Mouse (Mus musculus): ENCODE measurements around the gene Olfr910. TPM values are rescaled to one million over a fixed set of nuclear protein-coding genes. Genes with fewer than 3 reads are reported as not detected.

The Olfr910 gene
- not detected in 2 replicates for polyA plus RNA-seq (2015; fragmentation: Nextera tagmentation; extraction: Ambion mirVana)

GRCm38 (mm10) chr9:38537549-38537948, at the start of gene Olfr910:
Olfr910 (plus strand) TSS chr9:38537849.
- Histone ChIP-seq H3K27ac (ENCODE audit: low read length) (no peak within 1 kb of the TSS), H3K4me1 (ENCODE audit: control insufficient read depth, low read depth, low read length) (no peaks in the 10 kb centered on the region), H3K4me2 (ENCODE audit: low read depth, low read length) (no peak within 1 kb of the TSS), H3K27me3 (ENCODE audit: control insufficient read depth, insufficient read depth, low read depth, low read length) (no peaks in the 10 kb centered on the region), H3K9me3 (replicated peaks; ENCODE audit: control insufficient read depth, low read length) (no peaks in the 10 kb centered on the region), H3K9ac (ENCODE audit: low read depth, low read length) (no peak within 1 kb of the TSS), H3K36me3 (ENCODE audit: control insufficient read depth, insufficient read depth) (no peaks in the 10 kb centered on the region), H3K4me3 (ENCODE audit: low read depth, low read length) (no peak within 1 kb of the TSS)
- ATAC-seq (ENCODE audit: low read depth): no peak
- WGBS (ENCODE audit: insufficient replicate concordance): 70% methylated on average over 2 of the region's 2 CpGs

GRCm38 (mm10) chr9:38495501-38495900, 42.1 kb upstream of the Olfr910 start, which contains the start of gene Olfr907:
Olfr907 (plus strand) TSS chr9:38495801.
- H3K27me3 ChIP-seq (ENCODE audit: control insufficient read depth, insufficient read depth, low read depth, low read length): no peaks in the 10 kb centered on the region
- no peaks in the 10 kb centered on the region for H3K9me3 ChIP-seq (replicated peaks; ENCODE audit: control insufficient read depth, low read length)
- no peak within 1 kb of the TSS for H3K9ac ChIP-seq (ENCODE audit: low read depth, low read length)
- H3K4me1 ChIP-seq (ENCODE audit: control insufficient read depth, low read depth, low read length): no peaks in the 10 kb centered on the region
- no peak within 1 kb of the TSS for H3K4me2 ChIP-seq (ENCODE audit: low read depth, low read length)
- 49% methylated on average over 2 of the region's 2 CpGs for WGBS (ENCODE audit: insufficient replicate concordance)
- no peaks in the 10 kb centered on the region for H3K36me3 ChIP-seq (ENCODE audit: control insufficient read depth, insufficient read depth)
- no peak within 1 kb of the TSS for H3K27ac ChIP-seq (ENCODE audit: low read length)
- no peak within 1 kb of the TSS for H3K4me3 ChIP-seq (ENCODE audit: low read depth, low read length)
- ATAC-seq (ENCODE audit: low read depth): no peak

- no peak overlapping the region for H3K4me3 ChIP-seq (ENCODE audit: low read depth, low read length)
- H3K9ac ChIP-seq (ENCODE audit: low read depth, low read length): no peak overlapping the region
- ATAC-seq (ENCODE audit: low read depth): no peak
- no peaks in the 10 kb centered on the region for H3K9me3 ChIP-seq (replicated peaks; ENCODE audit: control insufficient read depth, low read length)
- no peak overlapping the region for H3K4me2 ChIP-seq (ENCODE audit: low read depth, low read length)
- no peaks in the 10 kb centered on the region for H3K36me3 ChIP-seq (ENCODE audit: control insufficient read depth, insufficient read depth)
- 44% methylated on average over 2 of the region's 2 CpGs for WGBS (ENCODE audit: insufficient replicate concordance)
- H3K27me3 ChIP-seq (ENCODE audit: control insufficient read depth, insufficient read depth, low read depth, low read length): no peaks in the 10 kb centered on the region
- no peaks in the 10 kb centered on the region for H3K4me1 ChIP-seq (ENCODE audit: control insufficient read depth, low read depth, low read length)
- no peak overlapping the region for H3K27ac ChIP-seq (ENCODE audit: low read length)
Observed at GRCm38 (mm10) chr9:38512353-38512752, 25.3 kb upstream of the Olfr910 start.

DNA sequence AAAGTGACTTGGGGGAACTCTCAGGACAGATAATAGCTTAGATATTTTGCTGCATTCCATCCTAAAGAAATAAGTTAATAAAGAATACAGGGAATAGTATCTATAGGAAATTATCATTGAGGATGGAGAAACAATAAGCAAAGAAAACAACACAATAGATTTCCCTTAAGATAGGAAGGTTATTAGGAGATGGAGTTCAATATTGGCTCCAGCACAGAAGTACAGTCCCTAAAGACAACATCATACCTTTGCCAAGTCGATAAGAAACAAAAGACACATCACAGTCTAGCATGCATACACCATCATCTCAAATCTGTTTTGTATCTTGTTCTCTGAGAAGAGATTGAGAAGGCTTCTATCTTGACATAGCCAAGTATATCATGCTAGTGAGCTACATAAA, 16.4 kb upstream of the Olfr910 start, which contains the start of gene Olfr911-ps1:
Gene Olfr911-ps1, plus strand, starts transcription at position 301 of the 400 bp plus-strand sequence.
- no peak within 1 kb of the TSS for H3K9ac ChIP-seq (ENCODE audit: low read depth, low read length)
- H3K4me3 ChIP-seq (ENCODE audit: low read depth, low read length): no peak within 1 kb of the TSS
- no peak within 1 kb of the TSS for H3K4me2 ChIP-seq (ENCODE audit: low read depth, low read length)
- H3K4me1 ChIP-seq (ENCODE audit: control insufficient read depth, low read depth, low read length): no peaks in the 10 kb centered on the region
- H3K27ac ChIP-seq (ENCODE audit: low read length): no peak within 1 kb of the TSS
- H3K27me3 ChIP-seq (ENCODE audit: control insufficient read depth, insufficient read depth, low read depth, low read length): no peaks in the 10 kb centered on the region
- no peaks in the 10 kb centered on the region for H3K9me3 ChIP-seq (replicated peaks; ENCODE audit: control insufficient read depth, low read length)
- WGBS (ENCODE audit: insufficient replicate concordance): 20% methylated on average over 1 of the region's 1 CpGs
- ATAC-seq (ENCODE audit: low read depth): no peak
- no peaks in the 10 kb centered on the region for H3K36me3 ChIP-seq (ENCODE audit: control insufficient read depth, insufficient read depth)

DNA sequence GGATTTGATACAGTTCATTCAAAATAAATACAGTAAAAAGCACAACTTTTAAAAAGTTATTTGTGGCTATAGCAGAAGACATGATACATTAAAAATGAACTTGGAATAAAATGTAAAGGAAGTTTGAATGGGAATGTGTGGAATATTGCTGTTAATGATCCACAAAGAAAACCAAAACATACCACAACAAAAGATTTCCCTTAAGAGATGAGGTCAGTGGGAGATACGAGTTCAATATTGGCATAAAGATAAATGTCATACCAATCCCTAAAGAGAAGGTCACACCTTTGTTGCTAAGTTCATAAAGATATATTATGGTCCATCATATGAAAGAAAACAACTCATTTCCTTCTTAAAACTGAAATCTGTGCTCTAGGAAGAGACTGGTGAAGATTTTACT, 42.2 kb downstream of the Olfr910 start, which contains the start of gene Olfr912:
Gene Olfr912, plus strand, starts transcription at position 301 of the 400 bp plus-strand sequence.
- 42% methylated on average over 1 of the region's 1 CpGs for WGBS (ENCODE audit: insufficient replicate concordance)
- ATAC-seq (ENCODE audit: low read depth): no peak

More for the DNA sequence above, 42.2 kb downstream of the Olfr910 start, which contains the start of gene Olfr912:
- H3K36me3 ChIP-seq (ENCODE audit: control insufficient read depth, insufficient read depth): no peaks in the 10 kb centered on the region
- no peaks in the 10 kb centered on the region for H3K27me3 ChIP-seq (ENCODE audit: control insufficient read depth, insufficient read depth, low read depth, low read length)
- H3K4me3 ChIP-seq (ENCODE audit: low read depth, low read length): no peak within 1 kb of the TSS
- no peaks in the 10 kb centered on the region for H3K4me1 ChIP-seq (ENCODE audit: control insufficient read depth, low read depth, low read length)
- H3K27ac ChIP-seq (ENCODE audit: low read length): no peak within 1 kb of the TSS
- H3K9ac ChIP-seq (ENCODE audit: low read depth, low read length): no peak within 1 kb of the TSS
- no peaks in the 10 kb centered on the region for H3K9me3 ChIP-seq (replicated peaks; ENCODE audit: control insufficient read depth, low read length)
- no peak within 1 kb of the TSS for H3K4me2 ChIP-seq (ENCODE audit: low read depth, low read length)

Other genes with a start within 250 kb of the Olfr910 start
- gene Olfr896-ps1, start 246.7 kb upstream of the Olfr910 start, polyA plus RNA-seq (2015; fragmentation: Nextera tagmentation; extraction: Ambion mirVana): not detected in 2 replicates
- gene Olfr25, start 208.8 kb upstream of the Olfr910 start, polyA plus RNA-seq (2015; fragmentation: Nextera tagmentation; extraction: Ambion mirVana): not detected in 2 replicates
- not detected in 2 replicates for gene Olfr898, start 189.4 kb upstream of the Olfr910 start, polyA plus RNA-seq (2015; fragmentation: Nextera tagmentation; extraction: Ambion mirVana)
- gene Olfr250, start 171.0 kb upstream of the Olfr910 start, polyA plus RNA-seq (2015; fragmentation: Nextera tagmentation; extraction: Ambion mirVana): not detected in 2 replicates
- not detected in 2 replicates for gene Olfr251, start 160.8 kb upstream of the Olfr910 start, polyA plus RNA-seq (2015; fragmentation: Nextera tagmentation; extraction: Ambion mirVana)
- gene Olfr147, start 136.2 kb upstream of the Olfr910 start, polyA plus RNA-seq (2015; fragmentation: Nextera tagmentation; extraction: Ambion mirVana): not detected in 2 replicates
- not detected in 2 replicates for gene Olfr901, start 108.4 kb upstream of the Olfr910 start, polyA plus RNA-seq (2015; fragmentation: Nextera tagmentation; extraction: Ambion mirVana)
- gene Olfr902, start 90.2 kb upstream of the Olfr910 start, polyA plus RNA-seq (2015; fragmentation: Nextera tagmentation; extraction: Ambion mirVana): not detected in 2 replicates
- not detected in 2 replicates for gene Olfr904, start 74.7 kb upstream of the Olfr910 start, polyA plus RNA-seq (2015; fragmentation: Nextera tagmentation; extraction: Ambion mirVana)
- gene Olfr905, start 66.7 kb upstream of the Olfr910 start, polyA plus RNA-seq (2015; fragmentation: Nextera tagmentation; extraction: Ambion mirVana): not detected in 2 replicates
- not detected in 2 replicates for gene Olfr906, start 50.8 kb upstream of the Olfr910 start, polyA plus RNA-seq (2015; fragmentation: Nextera tagmentation; extraction: Ambion mirVana)
- not detected in 2 replicates for gene Olfr907, start 42.0 kb upstream of the Olfr910 start, polyA plus RNA-seq (2015; fragmentation: Nextera tagmentation; extraction: Ambion mirVana)
- not detected in 2 replicates for gene Olfr911-ps1, start 16.3 kb upstream of the Olfr910 start, polyA plus RNA-seq (2015; fragmentation: Nextera tagmentation; extraction: Ambion mirVana)
- not detected in 2 replicates for gene Olfr912, start 42.3 kb downstream of the Olfr910 start, polyA plus RNA-seq (2015; fragmentation: Nextera tagmentation; extraction: Ambion mirVana)
- not detected in 2 replicates for gene Olfr913, start 54.9 kb downstream of the Olfr910 start, polyA plus RNA-seq (2015; fragmentation: Nextera tagmentation; extraction: Ambion mirVana)
- not detected in 2 replicates for gene Olfr914, start 67.3 kb downstream of the Olfr910 start, polyA plus RNA-seq (2015; fragmentation: Nextera tagmentation; extraction: Ambion mirVana)
- not detected in 2 replicates for gene Olfr916, start 122.0 kb downstream of the Olfr910 start, polyA plus RNA-seq (2015; fragmentation: Nextera tagmentation; extraction: Ambion mirVana)
- not detected in 2 replicates for gene Olfr917, start 128.0 kb downstream of the Olfr910 start, polyA plus RNA-seq (2015; fragmentation: Nextera tagmentation; extraction: Ambion mirVana)
- gene Olfr918, start 136.8 kb downstream of the Olfr910 start, polyA plus RNA-seq (2015; fragmentation: Nextera tagmentation; extraction: Ambion mirVana): not detected in 2 replicates
- gene Olfr919, start 165.8 kb downstream of the Olfr910 start, polyA plus RNA-seq (2015; fragmentation: Nextera tagmentation; extraction: Ambion mirVana): not detected in 2 replicates
- 9.0 and 9.5 TPM in 2 replicates for gene Vwa5a, start 180.4 kb downstream of the Olfr910 start, polyA plus RNA-seq (2015; fragmentation: Nextera tagmentation; extraction: Ambion mirVana)
- gene Olfr920, start 214.4 kb downstream of the Olfr910 start, polyA plus RNA-seq (2015; fragmentation: Nextera tagmentation; extraction: Ambion mirVana): not detected in 2 replicates
- not detected in 2 replicates for gene Olfr921, start 235.2 kb downstream of the Olfr910 start, polyA plus RNA-seq (2015; fragmentation: Nextera tagmentation; extraction: Ambion mirVana)

All from liver, embryonic 16.5 days (tissue).